Mouse (Mus musculus) cerebellum, adult 9-10 months (tissue): Measurements from ENCODE around the gene Unk.

ENCODE experiments used
- DNase-seq: peaks from one replicate; pipeline ENCODE4 v3.0.0; 2022

Unk gene

DNA sequence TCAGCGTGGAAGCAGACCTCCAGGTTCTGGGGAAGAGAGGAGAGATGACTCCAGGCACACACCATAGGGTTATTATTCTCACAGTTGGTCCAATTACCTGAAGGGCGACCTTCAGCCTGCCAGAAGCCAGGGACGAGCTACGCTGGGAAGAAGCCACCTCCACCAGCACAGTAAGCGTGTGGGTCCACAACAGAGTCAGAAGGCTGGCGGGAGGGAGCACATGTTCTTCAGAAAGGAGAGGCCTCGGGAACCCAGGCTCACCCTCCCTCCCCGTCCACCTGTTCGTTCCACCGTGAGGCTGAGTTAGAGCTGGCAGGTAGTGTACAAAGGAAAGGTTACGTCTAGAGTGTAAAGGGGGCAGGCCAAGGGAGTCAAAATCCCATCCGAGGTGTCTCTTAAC is 35.2 kb downstream of the Unk start:
- peak; percentile 70 for DNase-seq

DNA sequence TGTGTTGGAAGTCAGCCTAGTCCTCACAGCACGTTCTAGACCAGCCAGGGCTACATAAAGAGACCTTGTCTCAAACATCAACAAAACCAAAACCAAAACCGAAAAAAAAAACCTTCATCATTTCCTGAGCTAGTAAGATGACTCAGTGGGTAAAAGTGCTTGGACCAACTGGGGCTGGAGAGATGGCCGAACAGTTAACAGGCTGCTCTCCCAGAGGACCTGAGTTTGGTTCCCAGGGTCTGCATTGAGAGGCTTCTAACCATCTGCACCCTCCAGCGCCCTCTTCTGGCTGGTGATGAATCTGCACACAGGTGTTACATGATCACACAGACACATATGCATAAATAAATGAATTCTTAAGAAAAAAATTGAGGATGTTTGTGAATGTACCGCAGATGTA is 41.4 kb downstream of the Unk start:
- DNase-seq, result no peak

DNA sequence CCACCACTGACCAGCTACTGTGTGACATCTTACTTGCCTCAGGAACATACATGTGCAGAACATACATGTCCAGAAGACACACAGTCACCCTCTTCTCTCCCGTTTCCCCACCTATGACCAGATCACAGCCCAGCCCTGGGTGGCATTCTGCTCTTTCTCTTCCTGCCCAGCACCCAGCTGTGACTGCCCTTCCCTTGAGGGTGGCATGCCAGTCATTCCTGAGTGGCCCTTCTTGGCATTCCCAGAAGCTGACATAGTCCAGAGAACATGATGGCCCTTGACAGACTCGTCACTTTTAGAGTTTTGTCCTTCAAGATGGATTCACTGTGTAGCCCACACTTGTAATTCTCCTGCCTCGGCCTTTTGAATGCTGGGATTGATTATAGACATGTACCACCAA is 42.5 kb downstream of the Unk start:
- DNase-seq, result no peak

DNA sequence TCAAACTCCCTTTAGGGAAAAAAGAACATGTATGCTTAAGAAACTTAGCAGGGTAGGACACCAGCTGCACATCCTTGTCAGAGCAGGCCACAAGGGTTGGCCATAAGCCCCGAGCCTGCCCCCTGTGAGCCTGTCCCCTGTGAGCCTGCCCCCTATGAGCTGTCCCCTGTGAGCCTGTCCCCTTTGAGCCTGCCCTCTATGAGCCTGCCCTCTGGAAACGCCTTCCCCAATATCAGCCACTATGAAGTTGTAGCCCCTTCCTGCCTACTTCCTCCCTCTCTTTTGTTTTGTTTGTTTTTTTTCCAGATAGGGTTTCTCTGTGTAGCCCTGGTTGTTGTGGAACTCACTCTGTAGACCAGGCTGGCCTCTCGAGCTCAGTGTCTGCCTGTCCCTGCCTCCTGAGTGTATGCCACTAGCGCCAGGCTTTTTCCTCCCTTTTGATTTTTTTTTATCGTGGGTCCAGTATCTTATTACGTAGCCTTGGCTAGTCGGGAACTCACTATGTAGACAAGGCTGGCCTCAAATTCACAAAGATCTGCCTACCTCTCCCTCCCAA is 44.4 kb downstream of the Unk start:
- DNase-seq, result no peak

DNA sequence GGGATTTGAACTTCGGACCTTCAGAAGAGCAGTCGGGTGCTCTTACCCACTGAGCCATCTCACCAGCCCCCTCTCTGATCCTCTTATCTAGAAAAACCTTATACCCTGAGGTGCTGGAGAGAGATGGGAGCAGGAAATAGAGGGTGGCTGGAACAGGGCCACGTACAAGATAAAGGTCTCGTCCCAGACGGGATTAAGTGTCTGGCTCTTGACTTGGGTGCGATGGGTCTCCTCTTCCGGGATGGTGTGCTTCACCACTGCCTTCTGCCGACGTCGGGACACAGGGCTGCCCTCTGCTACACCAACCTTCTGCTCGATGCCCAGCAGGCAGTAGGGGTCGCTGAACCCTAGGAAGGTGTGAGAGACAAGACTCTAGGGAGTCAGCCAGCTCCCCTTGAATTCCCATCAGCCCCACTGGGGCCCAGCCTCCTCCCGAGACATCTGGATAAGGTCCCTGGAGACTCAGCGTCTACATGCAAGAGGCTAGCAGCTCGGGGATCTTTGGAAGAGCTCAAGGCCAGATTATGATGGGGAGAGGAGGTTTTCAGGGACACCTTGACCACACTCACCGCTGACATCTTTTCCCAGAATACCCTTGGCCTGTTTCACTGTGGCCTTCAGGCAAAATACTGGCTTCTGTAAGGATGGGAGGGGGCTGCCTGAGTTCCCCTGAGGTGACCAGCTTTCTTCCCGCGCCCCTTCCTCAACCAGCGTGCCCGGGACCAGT is 45.6 kb downstream of the Unk start:
- no peak for DNase-seq

DNA sequence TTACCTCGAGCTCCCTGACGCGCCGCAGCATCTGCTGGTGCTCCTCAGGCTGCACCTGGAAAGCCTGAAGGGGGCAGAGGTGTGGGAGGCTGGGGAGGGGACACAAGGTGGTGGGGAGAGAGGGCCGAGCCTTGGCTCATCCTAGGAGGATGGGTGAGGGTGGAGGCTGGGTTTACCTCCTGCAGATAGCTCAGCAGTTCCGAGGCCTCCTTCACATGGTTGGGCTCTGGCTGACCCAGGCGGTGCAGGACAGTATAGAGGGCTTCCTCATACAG is 46.1 kb downstream of the Unk start:
- peak; percentile 27 for DNase-seq

DNA sequence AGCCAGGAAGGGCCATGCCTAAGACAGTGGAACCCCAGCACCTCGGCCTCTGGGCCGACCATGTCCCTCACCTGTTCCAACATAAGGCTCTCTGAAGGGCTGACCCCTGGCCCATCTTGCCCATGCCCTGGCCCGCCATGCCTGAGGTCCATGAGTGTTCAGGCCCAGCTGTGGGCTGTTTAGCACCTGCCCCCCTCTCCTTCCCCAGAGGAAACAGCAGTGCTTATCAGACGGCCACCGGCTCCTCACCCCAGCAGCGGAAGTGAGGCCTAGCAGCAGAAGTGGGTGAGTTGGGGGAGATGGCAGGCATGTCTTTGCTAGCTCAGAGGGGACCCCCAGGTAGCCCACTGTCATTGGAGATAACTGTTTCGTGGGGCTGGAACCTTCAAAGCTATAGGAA is 46.7 kb downstream of the Unk start:
- DNase-seq, result no peak

DNA sequence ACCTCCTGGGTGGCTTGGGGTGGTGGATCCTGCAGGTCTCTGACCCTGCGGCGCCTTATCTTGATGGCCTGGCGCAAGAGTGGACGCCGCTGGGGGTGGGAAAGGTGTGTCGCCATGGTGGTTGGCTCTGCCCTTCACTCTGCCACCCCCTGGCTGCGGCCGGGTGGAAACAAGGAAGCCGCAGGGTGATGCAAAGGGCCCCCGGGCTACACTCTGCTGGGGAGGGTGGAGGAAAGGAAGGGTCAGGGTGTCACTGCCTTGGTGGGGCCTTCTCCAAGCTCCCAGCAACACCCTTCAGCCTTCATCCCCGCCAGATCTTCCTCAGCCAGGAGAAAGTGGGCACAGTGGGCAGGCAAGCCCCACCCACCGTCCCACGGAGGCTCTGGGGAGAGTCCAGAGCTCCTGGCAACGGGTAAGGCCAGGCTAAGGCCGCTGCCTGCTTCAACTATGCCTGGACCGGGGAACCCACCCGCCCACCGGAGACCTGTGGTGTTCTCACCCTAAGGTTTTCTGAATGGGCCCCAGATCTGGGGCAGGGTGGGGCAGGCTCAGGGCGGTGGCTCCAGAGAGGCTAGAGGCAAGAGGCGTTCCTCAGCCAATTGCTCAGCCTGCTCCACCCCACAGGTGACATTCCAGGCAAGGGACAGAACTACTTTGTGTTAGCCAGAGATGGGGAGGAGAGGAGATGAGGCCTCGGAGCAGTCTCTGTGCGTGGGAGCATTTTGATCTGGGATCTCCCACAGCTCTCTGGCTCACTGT is 47.5 kb downstream of the Unk start, which contains the start of gene Unc13d:
Gene Unc13d, minus strand, starts transcription at position 516 of the 759 bp plus-strand sequence.
- DNase-seq, result peak; percentile 44

GRCm38 (mm10) chr11:116078221-116078620 is 48.1 kb downstream of the Unk start:
- peak; percentile 63 for DNase-seq

- peak; percentile 51 for DNase-seq
Observed at GRCm38 (mm10) chr11:116078676-116079320, 48.7 kb downstream of the Unk start.

GRCm38 (mm10) chr11:116079511-116079910 is 49.4 kb downstream of the Unk start:
- peak; percentile 64 for DNase-seq

DNA sequence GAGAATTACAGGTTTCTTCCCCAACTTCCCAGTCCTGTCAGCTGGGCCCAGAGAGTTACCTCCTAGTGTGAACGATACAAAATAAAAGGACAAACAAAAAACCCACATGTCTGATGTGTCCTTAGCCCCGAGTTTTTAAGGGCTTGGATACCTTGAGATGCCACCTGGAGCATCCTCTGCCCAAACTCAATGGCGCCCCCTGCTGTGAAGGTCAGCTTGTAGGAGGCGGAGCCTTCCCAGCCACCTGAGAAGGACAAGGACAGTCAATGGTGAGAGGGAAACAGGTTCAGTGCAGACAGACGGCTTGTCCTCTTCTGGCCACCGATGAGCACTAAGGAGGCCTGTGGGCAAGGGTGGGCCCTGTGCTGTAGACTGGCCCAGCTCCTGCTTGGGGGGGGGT is 51.0 kb downstream of the Unk start:
- DNase-seq, result peak; percentile 85

GRCm38 (mm10) chr11:116083096-116083672 is 53.1 kb downstream of the Unk start:
- DNase-seq, result peak; percentile 56

DNA sequence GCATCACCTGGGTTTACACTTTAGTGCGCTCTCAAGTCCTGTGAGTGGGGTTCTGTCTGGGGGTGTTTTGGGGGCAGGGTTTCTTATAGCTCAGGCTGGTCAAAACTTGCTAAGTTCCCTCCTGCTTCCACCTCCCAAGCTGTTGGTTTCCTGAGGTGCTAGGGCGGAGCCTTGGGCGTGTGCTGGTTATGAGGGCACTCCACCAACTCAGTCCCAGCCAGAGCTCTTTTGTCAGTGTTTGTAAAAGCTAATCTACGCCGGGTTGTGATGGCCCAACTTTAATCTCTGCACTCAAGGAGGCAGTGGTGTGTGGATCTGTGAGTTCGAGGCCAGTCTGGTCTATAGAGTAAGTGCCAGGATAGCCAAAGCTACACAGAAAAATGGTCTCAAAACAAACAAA is 54.0 kb downstream of the Unk start:
- DNase-seq, result peak; percentile 42

DNA sequence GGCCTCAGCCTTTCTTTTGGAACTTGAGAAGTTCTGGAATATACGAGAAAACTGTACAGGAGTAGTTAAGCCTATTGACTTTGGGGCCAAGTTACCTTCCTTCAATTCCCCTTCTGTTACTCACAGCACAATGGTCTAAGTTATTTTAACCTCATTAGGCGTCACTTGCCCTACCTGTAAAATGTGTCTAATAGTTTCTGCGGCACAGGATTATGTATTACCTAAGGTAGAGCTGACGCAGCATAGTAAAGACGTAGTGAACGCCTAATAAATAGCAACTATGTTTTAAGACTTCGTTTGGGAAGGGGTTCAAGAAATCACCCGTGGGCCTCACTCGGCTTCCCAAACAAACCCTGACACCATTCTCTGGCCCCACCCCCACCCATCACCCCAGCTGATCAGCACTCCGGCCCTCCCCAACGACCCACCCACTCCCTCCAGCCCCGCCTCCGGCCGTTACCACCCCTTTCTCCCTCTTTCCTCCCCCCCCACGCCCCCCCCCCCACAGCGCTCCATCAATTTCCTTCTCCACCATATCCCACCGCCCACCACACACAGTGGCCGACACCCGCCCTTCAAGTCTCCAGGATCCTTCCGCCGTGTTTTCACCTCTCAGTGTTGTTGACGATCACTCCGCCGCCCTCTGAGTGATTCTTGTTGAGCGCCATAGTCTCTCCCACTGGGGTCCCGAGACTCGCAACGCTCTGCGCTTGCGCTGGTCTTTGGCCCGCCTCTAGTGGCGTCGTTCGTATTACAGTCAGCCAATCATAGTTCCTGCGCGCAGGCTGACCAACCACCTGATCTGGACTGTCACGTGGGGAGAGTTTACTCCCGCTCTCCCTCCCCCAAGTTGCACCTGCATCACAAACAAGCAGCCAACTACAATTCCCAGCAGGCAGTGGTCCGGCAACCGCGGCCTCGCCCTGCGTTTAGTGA is 56.4 kb downstream of the Unk start, which contains the start of gene Wbp2:
Gene Wbp2, minus strand, starts transcription at position 738 of the 936 bp plus-strand sequence.
- peak; percentile 99 for DNase-seq

DNA sequence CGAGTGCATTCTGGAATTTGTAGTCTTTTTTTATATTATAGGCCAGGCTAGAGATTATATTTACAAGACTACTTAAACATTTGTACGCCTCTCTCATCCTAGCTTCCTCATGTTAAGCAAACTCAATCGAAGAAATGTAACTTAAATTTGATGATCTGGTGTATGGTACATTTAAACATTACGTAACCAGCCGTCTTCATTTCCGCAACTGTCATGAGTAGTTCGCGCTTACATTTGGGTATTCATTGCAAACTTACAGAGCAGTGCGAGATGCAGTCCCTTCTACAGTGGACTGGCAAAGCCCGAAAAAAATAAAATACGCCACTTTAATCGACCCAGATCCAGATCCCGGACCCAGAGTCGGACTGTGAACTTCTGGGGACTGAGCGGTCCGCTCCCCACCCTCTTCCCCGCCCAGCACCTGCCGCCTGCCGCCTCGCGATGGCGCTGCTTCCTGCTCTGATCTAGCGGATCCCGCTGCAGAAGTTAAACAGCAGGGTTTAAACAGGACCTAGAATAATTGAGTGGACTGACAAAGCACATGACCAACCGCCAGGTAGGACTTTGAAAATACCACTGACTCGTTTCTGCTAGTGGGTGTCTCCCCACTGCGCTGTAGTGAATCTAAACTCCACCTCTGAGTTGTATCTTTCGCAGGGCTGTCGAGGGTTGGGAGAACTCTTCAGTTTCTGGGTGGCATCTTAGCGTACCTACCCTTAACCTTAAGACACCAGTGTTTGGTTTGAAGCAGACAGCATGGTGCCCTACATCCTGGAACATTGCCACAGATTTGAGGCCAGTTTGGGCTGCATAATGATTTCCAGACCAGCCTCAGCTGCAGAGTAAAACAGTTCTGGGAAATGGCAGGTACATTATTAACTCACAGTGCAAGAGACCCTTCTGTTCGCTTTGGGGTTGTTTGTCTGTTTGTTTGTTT is 57.3 kb downstream of the Unk start:
- DNase-seq, result peak; percentile 88

GRCm38 (mm10) chr11:116088188-116088587 is 58.1 kb downstream of the Unk start:
- peak; percentile 39 for DNase-seq

DNA sequence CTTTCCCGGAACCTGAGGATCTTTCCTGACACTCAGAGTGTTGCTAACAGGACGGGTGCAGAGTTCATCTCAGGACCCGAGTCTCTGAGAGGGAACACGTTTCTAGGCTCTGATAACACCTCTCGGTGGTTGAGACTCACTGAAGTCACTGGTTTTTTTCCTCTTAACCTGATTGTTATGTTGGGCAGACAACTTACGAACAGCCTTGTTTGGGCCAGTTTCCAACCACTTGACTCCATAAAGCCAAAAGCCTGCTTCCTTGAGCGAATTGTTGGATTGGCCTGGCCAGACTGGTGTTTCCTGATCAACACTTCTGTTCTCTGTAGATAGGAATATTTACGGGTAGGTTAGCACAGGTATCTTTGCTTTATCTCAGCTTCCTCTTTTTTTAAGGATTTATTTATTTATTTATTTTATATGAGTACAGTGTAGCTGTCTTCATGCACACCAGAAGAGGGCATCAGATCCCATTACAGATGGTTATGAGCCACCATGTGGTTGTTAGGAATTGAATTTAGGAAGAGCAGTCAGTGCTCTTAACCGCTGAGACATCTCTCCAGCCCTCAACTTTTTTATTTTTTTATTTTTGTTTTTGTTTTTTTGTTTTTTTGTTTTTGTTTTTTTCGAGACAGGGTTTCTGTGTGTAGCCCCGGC is 58.7 kb downstream of the Unk start:
- peak; percentile 56 for DNase-seq

DNA sequence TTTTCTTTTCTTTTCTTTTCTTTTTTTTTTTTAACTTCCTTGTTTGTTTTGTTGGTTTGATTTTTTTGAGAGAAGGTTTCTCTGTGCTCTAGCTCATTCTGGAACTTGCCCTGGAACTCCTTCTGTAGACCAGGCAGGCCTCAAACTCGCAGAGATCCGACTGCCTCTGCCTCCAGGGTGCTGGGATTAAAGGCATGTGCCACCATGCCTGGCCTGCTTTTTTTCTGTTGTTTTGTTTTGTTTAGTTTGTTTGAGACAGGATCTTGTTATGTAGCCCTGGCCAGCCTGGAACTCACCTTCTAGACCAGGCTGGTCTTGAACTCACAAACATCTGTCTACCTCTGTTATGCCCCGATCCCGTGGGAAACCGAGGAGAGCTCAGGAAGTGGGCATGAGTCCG is 59.4 kb downstream of the Unk start:
- no peak for DNase-seq

DNA sequence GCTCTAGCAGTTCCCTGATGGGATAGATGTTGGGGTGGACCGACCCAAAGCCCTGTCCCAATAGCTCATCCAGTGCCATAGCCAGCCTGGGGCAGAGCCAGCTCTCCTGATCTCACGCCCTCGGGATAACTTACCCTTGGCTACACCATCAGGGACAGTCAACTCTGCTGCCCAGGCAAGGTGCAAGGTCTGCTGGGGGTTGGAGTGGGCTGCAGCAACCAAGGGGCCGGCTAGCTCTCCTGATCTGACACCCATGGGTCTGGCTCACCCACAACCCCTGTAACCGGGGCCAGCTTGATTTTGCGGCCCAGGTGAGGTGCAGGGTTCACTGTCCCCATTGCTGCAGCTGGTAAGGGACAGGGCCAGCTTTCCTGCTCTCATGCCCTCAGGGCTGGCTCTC is 61.5 kb downstream of the Unk start:
- DNase-seq, result no peak
